Mouse (Mus musculus) cerebellum, adult 9-10 months (tissue): Measurements from ENCODE around the gene Srd5a1.

Experiments used
- DNase-seq: peaks from one replicate; pipeline ENCODE4 v3.0.0; 2022

Srd5a1 gene

GRCm38 (mm10) chr13:69537366-69537765 is 73.9 kb downstream of the Srd5a1 start:
- DNase-seq, result peak; percentile 26

- no peak for DNase-seq
Observed at GRCm38 (mm10) chr13:69536021-69536420, 75.2 kb downstream of the Srd5a1 start.

- peak; percentile 98 for DNase-seq
Observed at GRCm38 (mm10) chr13:69534654-69535551, 76.3 kb downstream of the Srd5a1 start.

- no peak for DNase-seq
Observed at GRCm38 (mm10) chr13:69534334-69534653, 76.9 kb downstream of the Srd5a1 start, which contains the start of gene Tent4a. Tent4a (minus strand) TSS chr13:69534617.

- peak; percentile 83 for DNase-seq
Observed at GRCm38 (mm10) chr13:69533405-69534333, 77.6 kb downstream of the Srd5a1 start, which contains the start of gene Nsun2. Nsun2 (plus strand) TSS chr13:69533746.

- peak; percentile 66 for DNase-seq
Observed at GRCm38 (mm10) chr13:69532893-69533404, 78.3 kb downstream of the Srd5a1 start.

GRCm38 (mm10) chr13:69532101-69532892 is 78.9 kb downstream of the Srd5a1 start:
- DNase-seq, result peak; percentile 71

- DNase-seq, result peak; percentile 56
Observed at GRCm38 (mm10) chr13:69531431-69531830, 79.8 kb downstream of the Srd5a1 start.

- no peak for DNase-seq
Observed at GRCm38 (mm10) chr13:69530951-69531350, 80.3 kb downstream of the Srd5a1 start.

GRCm38 (mm10) chr13:69530156-69530555 is 81.1 kb downstream of the Srd5a1 start:
- peak; percentile 77 for DNase-seq

- no peak for DNase-seq
Observed at GRCm38 (mm10) chr13:69528531-69528930, 82.7 kb downstream of the Srd5a1 start.

- no peak for DNase-seq
Observed at GRCm38 (mm10) chr13:69525867-69526266, 85.4 kb downstream of the Srd5a1 start.

GRCm38 (mm10) chr13:69524158-69524530 is 87.1 kb downstream of the Srd5a1 start:
- DNase-seq, result no peak
